Mouse (Mus musculus) gastrocnemius, adult 2 months (tissue): ENCODE measurements at regions not wholly inside any gene's neighbourhood (a gene's known extent, or its start where the extent isn't known, plus 50 kb on each side); places are given as distances from the start of the nearest gene placed in this dataset.

Experiments
- DNase-seq: peaks from one replicate; pipeline ENCODE4 v3.0.0; 2022
- H3K27ac ChIP-seq: fragments of 200-600 bp; 2 replicates; pipeline ENCODE4 v1.8.1; 2022; ENCODE audit warnings: mild to moderate bottlenecking
- H3K4me3 ChIP-seq: fragments of 200-600 bp; 2 replicates; pipeline ENCODE4 v1.8.1; 2022; ENCODE audit warnings: mild to moderate bottlenecking, moderate library complexity
- CTCF ChIP-seq: fragments of 200-600 bp; IDR thresholded peaks from 2 replicates; pipeline ENCODE4 v1.8.1; 2022; ENCODE audit warnings: antibody characterized with exemption, mild to moderate bottlenecking, moderate library complexity
- intact Hi-C: fragments of 180-260 bp; cut with DNase I; formaldehyde crosslinking; loops from one replicate; pipeline ENCODE4 v1.15.1; 2025

GRCm38 (mm10) chr15:93003233-93003632, 271.7 kb downstream of the Gxylt1 start:
- Histone ChIP-seq H3K4me3 (no peak overlapping the region), H3K27ac (no peak overlapping the region)
- DNase-seq: no peak
- intact Hi-C loops: no loop called here
- no peak for TF ChIP-seq CTCF

- Histone ChIP-seq H3K27ac (no peak overlapping the region), H3K4me3 (peak overlapping the region; percentile 57)
- intact Hi-C loops: no loop called here
- DNase-seq: no peak
- TF ChIP-seq CTCF: no peak
These were observed 272.7 kb downstream of the Gxylt1 start for GRCm38 (mm10) chr15:93002002-93002904.

DNA sequence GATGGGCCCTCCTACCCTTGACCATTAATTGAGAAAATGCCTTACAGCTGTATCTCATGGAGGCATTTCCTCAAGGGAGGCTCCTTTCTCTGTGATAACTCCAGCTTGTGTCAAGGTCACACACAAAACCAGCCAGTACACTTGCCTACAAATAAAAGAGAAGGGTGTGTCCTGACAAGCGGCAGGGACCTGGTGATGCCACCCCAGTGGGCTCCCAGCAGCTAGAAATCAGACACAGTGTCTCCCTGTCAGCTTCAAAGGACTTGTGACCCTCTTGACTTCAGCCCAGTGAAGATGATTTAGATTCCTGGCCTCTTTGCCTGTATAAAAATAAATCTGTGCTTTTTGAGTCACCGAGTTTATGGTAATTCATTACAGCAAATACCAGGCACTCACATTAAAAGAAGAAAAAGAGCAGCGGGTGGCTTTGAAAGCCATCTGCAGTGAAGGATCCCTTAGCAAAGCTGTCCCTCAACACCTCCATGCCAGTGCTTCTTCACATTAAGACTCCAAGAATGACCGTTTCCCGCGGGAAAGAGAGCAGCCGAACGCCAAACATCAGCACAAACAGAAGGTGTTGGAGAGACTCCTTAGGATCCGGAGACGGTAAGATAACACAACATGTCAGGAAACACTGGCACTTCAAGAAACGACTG, 273.5 kb downstream of the Gxylt1 start:
- peak overlapping the region; percentile 57 for H3K4me3 ChIP-seq
- no peak for DNase-seq
- TF ChIP-seq CTCF: no peak
- H3K27ac ChIP-seq: no peak overlapping the region
- intact Hi-C loops: no loop called here

- TF ChIP-seq CTCF: no peak
- no peak for DNase-seq
- Histone ChIP-seq H3K27ac (no peak overlapping the region), H3K4me3 (peak overlapping the region; percentile 40)
- intact Hi-C loops: no loop called here
These were observed 274.9 kb downstream of the Gxylt1 start for GRCm38 (mm10) chr15:93000121-93000520.

DNA sequence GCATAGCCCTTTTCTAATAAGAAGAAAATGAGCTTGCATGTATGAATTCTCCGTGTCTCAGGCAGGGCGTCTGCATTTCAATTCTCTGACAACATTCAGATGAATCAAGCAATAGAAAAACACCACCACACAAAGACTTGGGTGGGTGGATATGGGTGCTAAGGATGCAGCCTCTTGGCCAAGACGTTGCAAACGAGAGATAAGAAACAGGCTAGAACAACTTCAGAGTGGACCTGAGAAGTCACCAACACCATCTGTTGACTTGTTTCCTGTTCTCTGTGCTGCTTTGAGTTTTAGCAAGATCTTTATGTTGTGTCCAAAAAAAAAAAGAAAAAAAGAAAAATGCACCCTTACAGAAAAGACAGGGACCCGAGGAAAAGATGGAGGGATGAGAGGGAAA, 277.0 kb downstream of the Gxylt1 start:
- no peak for TF ChIP-seq CTCF
- no peak overlapping the region for H3K27ac ChIP-seq
- intact Hi-C loops: no loop called here
- DNase-seq: no peak
- H3K4me3 ChIP-seq: no peak overlapping the region

GRCm38 (mm10) chr15:92994191-92994671, 280.7 kb downstream of the Gxylt1 start:
- intact Hi-C loops: no loop called here
- no peak overlapping the region for H3K4me3 ChIP-seq
- no peak for DNase-seq
- no peak for TF ChIP-seq CTCF
- no peak overlapping the region for H3K27ac ChIP-seq

DNA sequence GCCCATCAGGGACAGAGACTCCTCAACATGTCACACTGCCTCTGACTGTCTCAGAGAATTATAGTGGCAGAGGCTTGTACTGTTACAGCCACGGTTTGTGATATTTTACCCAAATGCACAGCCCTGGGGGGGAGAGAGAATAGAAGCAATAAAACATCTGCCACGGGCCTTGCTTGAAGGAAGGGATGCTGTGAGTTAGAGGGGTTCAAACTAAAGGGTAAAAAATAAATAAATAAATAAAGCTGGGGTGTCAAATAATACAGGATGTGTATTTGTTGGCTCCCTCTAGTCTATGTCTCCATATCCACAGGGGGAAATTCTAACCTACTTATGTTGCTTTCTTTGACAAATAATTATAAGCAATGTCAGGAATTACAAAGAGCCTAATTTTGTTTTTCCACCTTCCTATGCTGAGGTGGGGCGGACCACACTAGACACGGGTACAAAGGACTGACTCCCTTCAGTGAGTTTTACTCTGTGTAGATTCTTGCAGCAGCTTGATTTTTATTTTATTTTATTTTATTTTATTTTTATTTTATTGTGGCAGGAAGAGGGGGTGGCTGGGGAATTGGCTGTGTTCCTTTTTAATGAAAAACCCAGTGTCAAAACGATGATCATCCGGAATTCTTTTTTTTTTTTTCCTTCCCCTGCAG, 281.3 kb downstream of the Gxylt1 start:
- intact Hi-C loops: no loop called here
- no peak for TF ChIP-seq CTCF
- H3K27ac ChIP-seq: no peak overlapping the region
- DNase-seq: no peak
- no peak overlapping the region for H3K4me3 ChIP-seq

- intact Hi-C loops: no loop called here
- DNase-seq: no peak
- no peak overlapping the region for H3K27ac ChIP-seq
- no peak overlapping the region for H3K4me3 ChIP-seq
- no peak for TF ChIP-seq CTCF
These were observed 299.2 kb downstream of the Gxylt1 start for GRCm38 (mm10) chr15:92975774-92976173.

DNA sequence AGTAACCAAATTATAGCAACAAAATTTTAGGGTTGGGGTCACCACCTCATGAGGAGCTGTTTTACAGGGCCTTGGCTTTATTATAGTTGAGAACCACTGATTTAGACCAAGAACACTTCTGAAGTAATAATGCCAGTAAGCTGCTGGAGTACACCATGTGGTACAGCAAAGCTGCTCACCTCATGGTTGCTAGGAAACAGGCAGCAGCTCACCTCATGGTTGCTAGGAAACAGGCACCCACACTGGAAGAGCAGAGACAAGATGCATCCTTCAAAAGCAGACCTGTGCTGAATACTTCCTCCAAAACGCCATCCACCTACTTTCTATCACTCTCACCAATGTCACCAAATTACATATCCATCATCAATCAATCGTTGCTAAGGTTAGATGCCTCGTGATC, 300.0 kb downstream of the Gxylt1 start:
- no peak for TF ChIP-seq CTCF
- intact Hi-C loops: no loop called here
- DNase-seq: no peak
- Histone ChIP-seq H3K4me3 (no peak overlapping the region), H3K27ac (no peak overlapping the region)

DNA sequence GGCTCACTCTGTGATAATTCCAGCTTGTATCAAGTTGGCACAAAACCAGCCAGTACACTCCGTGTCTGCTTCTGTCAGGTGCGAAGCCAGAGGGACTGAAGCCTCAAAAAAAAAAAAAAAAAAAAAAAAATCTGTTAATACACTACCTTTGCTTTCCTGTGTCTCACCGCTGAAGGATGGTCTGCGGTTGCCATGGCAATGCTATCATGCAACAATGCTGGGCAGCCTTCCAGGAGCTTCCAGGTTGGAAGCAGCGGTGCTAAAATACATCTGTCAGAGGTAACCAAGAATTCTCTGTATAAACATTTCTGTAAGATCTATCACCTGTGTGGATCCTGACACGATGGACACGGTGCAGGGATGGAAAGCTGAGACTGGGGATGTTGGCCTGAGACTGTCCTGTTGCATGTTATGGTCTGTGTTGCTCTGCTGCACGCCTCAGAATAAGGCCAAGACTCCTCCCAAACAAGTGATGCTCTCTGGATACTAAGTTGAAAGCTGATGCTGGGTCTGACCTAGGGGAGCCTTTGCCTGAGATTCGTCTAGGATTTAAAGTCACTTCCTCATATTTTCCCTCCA, 301.2 kb downstream of the Gxylt1 start:
- intact Hi-C loops: no loop called here
- Histone ChIP-seq H3K27ac (no peak overlapping the region), H3K4me3 (no peak overlapping the region)
- no peak for TF ChIP-seq CTCF
- DNase-seq: no peak

DNA sequence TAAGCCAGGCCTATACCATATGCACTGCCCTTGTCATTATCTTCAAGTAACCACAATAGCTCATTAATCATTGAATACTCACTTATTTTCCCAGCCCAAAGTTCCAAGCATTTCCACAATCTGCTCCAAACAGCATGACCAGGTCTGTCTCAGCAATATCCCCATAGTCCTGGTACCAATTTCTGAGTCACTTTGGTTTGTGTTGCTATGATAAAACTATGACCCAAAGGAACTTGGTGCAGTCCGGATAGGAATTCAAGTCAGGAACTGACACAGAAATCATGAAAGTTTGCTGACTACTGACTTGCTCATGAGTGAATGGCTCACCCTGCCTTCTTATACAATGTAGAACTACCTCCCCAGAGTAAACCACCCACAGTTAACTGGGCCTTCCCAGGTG, 309.4 kb downstream of the Gxylt1 start:
- Histone ChIP-seq H3K27ac (no peak overlapping the region), H3K4me3 (no peak overlapping the region)
- no peak for DNase-seq
- no peak for TF ChIP-seq CTCF
- intact Hi-C loops: no loop called here

- Histone ChIP-seq H3K27ac (no peak overlapping the region), H3K4me3 (no peak overlapping the region)
- intact Hi-C loops: no loop called here
- no peak for DNase-seq
- TF ChIP-seq CTCF: no peak
These were observed 310.1 kb downstream of the Gxylt1 start for GRCm38 (mm10) chr15:92964901-92965300.

DNA sequence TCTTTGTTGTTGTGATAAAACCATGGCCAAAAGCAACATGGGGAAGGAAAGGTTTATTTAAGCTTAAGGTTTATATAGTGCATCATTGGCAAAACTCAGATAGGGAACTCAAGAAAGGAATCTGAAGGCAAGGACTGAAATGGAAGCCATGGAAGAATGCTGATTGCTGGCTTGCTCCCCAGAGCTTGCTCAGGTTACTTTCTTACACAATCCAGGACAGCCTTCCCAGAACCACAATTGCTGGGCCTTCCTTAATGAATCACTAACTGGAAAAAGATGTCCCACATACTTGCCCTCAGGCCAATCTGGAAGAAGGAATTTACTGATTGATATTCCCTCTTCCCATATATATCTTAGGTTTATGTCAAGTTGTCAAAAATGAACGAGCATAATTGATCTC, 310.8 kb downstream of the Gxylt1 start:
- H3K4me3 ChIP-seq: no peak overlapping the region
- DNase-seq: no peak
- intact Hi-C loops: no loop called here
- no peak for TF ChIP-seq CTCF
- H3K27ac ChIP-seq: no peak overlapping the region
